Mouse (Mus musculus) stomach, embryonic 15.5 days (tissue): ENCODE data around the gene Cd3d. TPM values are rescaled to one million over a fixed set of nuclear protein-coding genes. Genes with fewer than 3 reads are reported as not detected.

Experiments used
- ATAC-seq: fragments of 200-750 bp; cut with Nextera tagmentation; 2 replicates; pipeline ENCODE4 v1.8.0; 2017; ENCODE audit warnings: low read depth, moderate number of reproducible peaks, moderate TSS enrichment; ENCODE audit not compliant: insufficient read depth, low FRiP score
- H3K27ac ChIP-seq: fragments of 300-500 bp; sonication (generic); 2 replicates; pipeline ENCODE4 v1.5.1; 2015; ENCODE audit warnings: mild to moderate bottlenecking, inconsistent platforms
- H3K27me3 ChIP-seq: fragments of 300-500 bp; sonication (generic); replicated peaks from 2 replicates; pipeline ENCODE4 v1.6.1; 2015; ENCODE audit warnings: inconsistent platforms
- H3K36me3 ChIP-seq: fragments of 300-500 bp; sonication (generic); 2 replicates; pipeline ENCODE4 v1.6.1; 2015; ENCODE audit warnings: inconsistent platforms
- H3K4me1 ChIP-seq: fragments of 300-500 bp; sonication (generic); 2 replicates; pipeline ENCODE4 v1.6.1; 2015; ENCODE audit warnings: inconsistent platforms
- H3K4me2 ChIP-seq: fragments of 300-500 bp; sonication (generic); 2 replicates; pipeline ENCODE4 v1.6.1; 2015; ENCODE audit warnings: mild to moderate bottlenecking, inconsistent platforms
- H3K4me3 ChIP-seq: fragments of 300-500 bp; sonication (generic); replicated peaks from 2 replicates; pipeline ENCODE4 v1.5.1; 2015; ENCODE audit warnings: inconsistent platforms
- H3K9ac ChIP-seq: fragments of 300-500 bp; sonication (generic); 2 replicates; pipeline ENCODE4 v1.6.1; 2015; ENCODE audit warnings: inconsistent platforms
- H3K9me3 ChIP-seq: fragments of 300-500 bp; sonication (generic); 2 replicates; pipeline ENCODE4 v1.6.1; 2016; ENCODE audit warnings: inconsistent platforms
- WGBS: fragments of 180-500 bp; shearing (Covaris S2); methylation state at CpG from one replicate; pipeline ENCODE4 v1.1.7; 2015; 5-methylcytosine and 5-hydroxymethylcytosine counted together
- polyA plus RNA-seq: library from polyadenylated mRNA; unstranded; fragments of >200 nt; fragmentation: Nextera tagmentation; extraction: Ambion mirVana; gene quantifications from 2 replicates; pipeline ENCODE4 v1.2.1, GENCODE M21; 2015

Cd3d gene
- polyA plus RNA-seq, 1 experiment from 2014 or later, result 0.10 TPM

DNA sequence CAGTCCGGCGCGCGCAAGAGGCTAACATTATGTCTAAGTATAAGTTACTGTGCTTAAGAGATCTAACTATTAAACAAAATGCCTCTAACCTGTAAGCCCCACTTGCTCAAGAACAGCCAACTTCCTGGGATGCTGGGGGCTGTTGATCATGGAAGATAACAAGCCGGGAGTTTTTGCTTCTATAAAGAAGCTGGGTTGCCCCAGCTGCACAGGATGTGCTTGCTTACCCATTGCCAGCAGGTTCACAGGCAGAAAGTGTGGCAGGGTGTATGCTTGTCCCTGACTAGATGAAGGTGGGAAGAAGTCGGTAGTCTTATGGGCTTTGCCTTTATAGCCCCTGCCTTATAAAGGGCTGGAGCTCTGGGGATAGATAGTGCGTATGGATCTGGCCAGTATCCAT, 15.0 kb downstream of the Cd3d start:
- Histone ChIP-seq H3K9ac (no peak overlapping the region), H3K36me3 (no peaks in the 10 kb centered on the region), H3K4me2 (no peak overlapping the region), H3K4me1 (no peaks in the 10 kb centered on the region), H3K27me3 (no peaks in the 10 kb centered on the region), H3K4me3 (no peak overlapping the region), H3K9me3 (no peaks in the 10 kb centered on the region), H3K27ac (no peak overlapping the region)
- ATAC-seq, result no peak
- 92% methylated on average over 7 of the region's 7 CpGs for WGBS

DNA sequence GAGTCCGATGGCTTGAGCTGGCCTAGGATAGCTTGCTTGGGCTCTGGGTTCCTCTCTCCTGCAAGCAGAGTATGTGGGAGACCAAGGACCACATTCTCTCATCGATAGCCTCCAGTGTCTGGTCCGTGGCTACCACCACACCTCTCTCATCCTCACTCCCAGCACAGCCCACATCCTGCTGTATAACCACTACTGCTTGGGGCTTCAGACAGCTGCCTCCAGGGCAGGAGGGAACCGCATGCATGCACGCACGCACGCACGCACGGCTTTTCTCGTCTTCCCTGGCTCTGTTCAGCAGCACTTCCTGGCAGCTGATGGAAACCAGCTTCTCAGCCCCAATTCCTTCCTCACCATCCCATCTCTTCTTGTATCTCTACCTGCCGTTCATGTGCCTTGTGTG, 16.6 kb downstream of the Cd3d start:
- H3K4me2 ChIP-seq, result no peak overlapping the region
- no peak overlapping the region for H3K9ac ChIP-seq
- ATAC-seq, result no peak
- no peaks in the 10 kb centered on the region for H3K4me1 ChIP-seq
- H3K36me3 ChIP-seq, result no peaks in the 10 kb centered on the region
- H3K27me3 ChIP-seq, result no peaks in the 10 kb centered on the region
- no peak overlapping the region for H3K27ac ChIP-seq
- no peak overlapping the region for H3K4me3 ChIP-seq
- no peaks in the 10 kb centered on the region for H3K9me3 ChIP-seq
- WGBS, result 72% methylated on average over 11 of the region's 11 CpGs

DNA sequence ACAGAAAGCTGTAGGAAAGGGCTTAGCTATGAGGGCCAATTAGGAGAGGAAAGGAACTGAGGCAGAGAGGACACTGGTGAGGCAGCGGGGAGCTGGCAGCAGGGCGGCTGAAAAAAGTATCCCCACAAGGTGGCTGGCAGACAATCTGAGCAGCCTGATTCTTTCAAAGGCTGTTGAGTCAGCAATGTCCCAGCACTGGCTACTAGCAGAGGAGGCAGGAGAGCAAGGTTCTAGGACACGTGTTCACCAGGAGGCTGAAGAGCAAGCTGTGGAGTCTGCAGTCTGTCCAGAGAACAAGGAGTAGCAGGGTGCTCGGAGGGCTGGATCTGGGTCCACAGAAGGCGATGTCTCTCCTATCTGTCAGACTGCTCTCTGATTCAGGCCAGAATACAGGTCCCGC, 17.6 kb downstream of the Cd3d start:
- Histone ChIP-seq H3K27me3 (no peaks in the 10 kb centered on the region), H3K9ac (no peak overlapping the region), H3K4me3 (no peak overlapping the region), H3K36me3 (no peaks in the 10 kb centered on the region), H3K9me3 (no peaks in the 10 kb centered on the region), H3K4me2 (no peak overlapping the region), H3K27ac (no peak overlapping the region), H3K4me1 (no peaks in the 10 kb centered on the region)
- 59% methylated on average over 6 of the region's 6 CpGs for WGBS
- no peak for ATAC-seq

DNA sequence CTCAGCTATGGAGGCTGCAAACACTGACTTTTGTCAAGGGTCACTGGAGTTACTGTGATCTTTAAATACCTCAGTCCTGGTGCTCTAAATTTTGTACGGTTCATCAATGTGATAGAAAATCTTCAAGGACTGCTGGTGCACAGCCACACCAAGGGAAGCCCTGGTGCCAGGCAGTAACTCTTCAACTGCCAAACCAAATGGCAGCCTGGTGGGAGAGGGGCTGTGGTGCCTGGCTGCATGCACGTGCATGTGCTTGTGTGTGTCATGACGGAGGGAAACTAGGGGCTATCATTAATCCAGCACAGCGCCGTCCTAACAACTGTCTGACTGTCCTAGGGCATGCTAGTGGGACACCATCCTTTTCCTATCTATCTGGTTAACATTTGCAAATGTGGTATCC, 18.2 kb downstream of the Cd3d start:
- no peaks in the 10 kb centered on the region for H3K4me1 ChIP-seq
- no peaks in the 10 kb centered on the region for H3K9me3 ChIP-seq
- H3K27me3 ChIP-seq, result no peaks in the 10 kb centered on the region
- no peak overlapping the region for H3K27ac ChIP-seq
- H3K4me3 ChIP-seq, result no peak overlapping the region
- H3K36me3 ChIP-seq, result no peaks in the 10 kb centered on the region
- 72% methylated on average over 5 of the region's 5 CpGs for WGBS
- no peak overlapping the region for H3K9ac ChIP-seq
- ATAC-seq, result no peak
- H3K4me2 ChIP-seq, result no peak overlapping the region

DNA sequence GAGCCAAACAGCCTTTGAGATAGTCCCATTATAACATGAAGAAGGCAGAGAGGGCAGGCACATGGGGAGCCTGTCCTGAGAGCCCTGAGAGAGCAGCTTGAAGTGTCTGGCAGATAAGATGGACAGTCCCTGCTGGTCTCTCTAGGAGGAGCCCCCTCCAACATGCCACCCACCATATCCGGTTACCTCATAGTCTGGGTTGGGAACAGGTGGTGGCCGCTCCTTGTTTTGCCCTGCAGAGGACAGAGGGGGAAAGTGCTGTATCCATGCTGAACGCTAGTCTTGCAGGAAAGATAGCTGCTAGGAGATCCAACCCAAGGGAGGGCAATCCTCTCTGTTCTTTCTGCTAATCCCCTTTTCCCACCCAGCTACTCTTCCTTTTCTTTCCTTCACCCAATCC, 18.7 kb downstream of the Cd3d start:
- no peak for ATAC-seq
- WGBS, result 67% methylated on average over 3 of the region's 3 CpGs
- H3K4me3 ChIP-seq, result no peak overlapping the region
- H3K4me1 ChIP-seq, result no peaks in the 10 kb centered on the region
- no peak overlapping the region for H3K9ac ChIP-seq
- H3K9me3 ChIP-seq, result no peaks in the 10 kb centered on the region
- H3K27ac ChIP-seq, result no peak overlapping the region
- H3K4me2 ChIP-seq, result no peak overlapping the region
- no peaks in the 10 kb centered on the region for H3K27me3 ChIP-seq
- H3K36me3 ChIP-seq, result no peaks in the 10 kb centered on the region

DNA sequence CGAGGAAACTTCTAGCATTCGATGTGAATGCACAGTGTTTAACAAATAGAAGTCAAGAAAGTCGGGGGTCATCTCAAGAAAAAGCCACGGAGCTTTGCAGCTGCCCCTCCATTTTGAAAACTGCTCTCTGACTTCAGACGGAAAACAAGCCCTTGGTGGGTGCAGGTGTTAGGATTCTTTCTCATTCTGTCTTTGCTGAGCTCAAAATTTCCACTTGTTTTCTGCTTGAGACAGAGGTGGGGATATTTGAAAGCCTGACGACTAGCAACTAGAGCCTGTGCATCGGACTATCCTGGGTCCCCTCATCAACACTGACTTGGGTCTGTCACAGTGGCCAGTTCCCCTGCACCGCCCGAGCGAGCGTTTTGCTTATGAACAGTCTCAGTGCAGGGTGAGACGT, 25.8 kb downstream of the Cd3d start:
- Histone ChIP-seq H3K27ac (no peak overlapping the region), H3K4me1 (no peaks in the 10 kb centered on the region), H3K36me3 (no peaks in the 10 kb centered on the region), H3K4me2 (no peak overlapping the region), H3K27me3 (no peaks in the 10 kb centered on the region), H3K9me3 (no peaks in the 10 kb centered on the region), H3K4me3 (no peak overlapping the region), H3K9ac (no peak overlapping the region)
- whole genome bisulfite sequencing, result 64% methylated on average over 12 of the region's 12 CpGs
- no peak for ATAC-seq

DNA sequence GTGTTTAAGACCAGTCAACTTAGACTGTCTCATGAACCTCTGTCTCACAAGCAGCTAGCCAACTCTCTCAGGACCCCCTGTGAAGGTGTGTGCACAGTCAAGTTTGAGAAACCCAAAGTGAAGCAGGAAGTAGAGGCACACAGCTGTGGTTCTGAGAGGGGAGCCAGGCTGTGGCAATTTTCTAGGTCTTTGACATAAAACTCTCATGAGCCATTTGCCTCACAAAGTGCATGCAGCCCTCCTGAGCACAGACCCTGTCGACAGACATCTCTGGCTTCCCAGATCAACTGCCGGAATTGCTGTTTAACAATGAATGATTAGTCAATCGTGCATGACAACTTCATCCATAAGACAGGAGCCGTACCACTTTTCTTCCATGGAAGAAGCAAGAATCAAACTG, 26.8 kb downstream of the Cd3d start:
- H3K4me2 ChIP-seq, result no peak overlapping the region
- H3K4me3 ChIP-seq, result no peak overlapping the region
- no peaks in the 10 kb centered on the region for H3K9me3 ChIP-seq
- no peak overlapping the region for H3K9ac ChIP-seq
- H3K27ac ChIP-seq, result no peak overlapping the region
- H3K4me1 ChIP-seq, result no peaks in the 10 kb centered on the region
- no peaks in the 10 kb centered on the region for H3K27me3 ChIP-seq
- H3K36me3 ChIP-seq, result no peaks in the 10 kb centered on the region
- no peak for ATAC-seq
- 79% methylated on average over 4 of the region's 4 CpGs for WGBS

DNA sequence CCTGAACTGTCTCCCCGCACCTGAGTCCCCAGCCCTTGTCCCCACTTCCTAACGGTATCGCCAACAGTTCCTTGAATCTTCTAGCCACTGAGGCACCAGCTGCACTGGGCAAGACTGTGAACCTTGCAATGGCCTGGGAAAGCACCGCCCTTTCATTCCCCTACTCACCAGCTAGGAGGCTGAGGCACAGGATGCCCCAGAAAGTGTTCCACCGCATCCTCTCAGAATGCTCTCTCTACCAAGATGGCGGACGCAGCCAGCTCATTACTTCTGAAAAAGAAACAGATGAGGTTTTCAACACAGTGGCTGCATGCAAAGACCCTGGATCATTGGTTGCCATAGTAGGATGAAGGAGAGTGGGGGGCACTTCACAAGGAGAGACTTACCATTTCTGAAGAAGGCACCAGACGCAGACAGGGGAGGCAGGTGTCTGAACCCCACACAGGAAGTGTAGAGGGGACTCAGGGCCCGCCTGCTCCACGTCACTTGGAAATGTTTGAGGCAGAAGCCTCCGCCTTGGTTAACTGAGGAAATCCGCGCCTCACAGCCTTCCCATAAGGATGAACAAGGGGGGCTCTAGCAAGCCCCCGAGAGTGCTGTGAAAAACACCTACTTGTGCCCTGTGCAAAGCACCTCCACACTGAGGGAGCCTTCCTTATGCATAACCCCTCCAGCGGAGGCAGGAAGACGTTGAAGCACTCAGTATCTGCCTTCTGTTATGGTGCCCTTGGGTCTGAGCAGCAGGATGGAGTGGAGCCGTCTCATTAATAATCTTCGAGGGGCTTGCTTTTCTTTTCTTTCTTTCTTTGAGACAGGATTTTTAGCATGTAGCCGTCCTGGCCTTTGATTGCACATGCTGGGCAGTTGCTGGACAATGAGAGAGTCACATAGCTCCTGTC, 27.8 kb downstream of the Cd3d start, which contains the start of gene Cd3e:
Gene Cd3e, minus strand, starts transcription at position 448 of the 899 bp plus-strand sequence.
- H3K4me3 ChIP-seq, result no peak within 1 kb of the TSS

DNA sequence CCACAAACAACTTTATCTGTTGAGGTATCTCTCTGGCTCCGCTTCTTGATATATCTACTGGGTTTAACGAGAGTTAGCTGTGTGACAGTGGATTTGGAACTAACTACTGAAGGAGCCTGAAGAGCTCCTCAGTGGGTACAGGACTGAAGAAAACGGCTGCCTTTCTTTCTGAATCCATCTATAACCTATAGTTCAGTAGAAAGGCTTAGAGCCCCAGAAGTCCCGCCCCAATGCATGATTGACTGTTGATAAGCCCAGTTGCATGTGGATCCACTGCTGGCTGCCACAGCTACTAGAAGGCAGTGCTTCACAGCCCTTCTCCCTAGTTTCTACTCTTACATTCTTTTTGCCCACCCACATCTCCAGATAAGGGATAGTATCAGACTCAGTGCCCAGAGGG, 28.9 kb downstream of the Cd3d start:
- WGBS, result 69% methylated on average over 4 of the region's 4 CpGs
- no peak overlapping the region for H3K27ac ChIP-seq
- ATAC-seq, result no peak
- H3K4me1 ChIP-seq, result no peaks in the 10 kb centered on the region
- H3K27me3 ChIP-seq, result no peaks in the 10 kb centered on the region
- no peaks in the 10 kb centered on the region for H3K36me3 ChIP-seq
- H3K4me3 ChIP-seq, result no peak overlapping the region
- H3K9ac ChIP-seq, result no peak overlapping the region
- H3K4me2 ChIP-seq, result no peak overlapping the region
- no peaks in the 10 kb centered on the region for H3K9me3 ChIP-seq

More for the DNA sequence above, 27.8 kb downstream of the Cd3d start, which contains the start of gene Cd3e:
- H3K36me3 ChIP-seq, result no peaks in the 10 kb centered on the region
- no peak for ATAC-seq
- H3K27me3 ChIP-seq, result no peaks in the 10 kb centered on the region
- no peak within 1 kb of the TSS for H3K4me2 ChIP-seq
- H3K9ac ChIP-seq, result no peak within 1 kb of the TSS
- no peaks in the 10 kb centered on the region for H3K4me1 ChIP-seq
- H3K9me3 ChIP-seq, result no peaks in the 10 kb centered on the region
- 79% methylated on average over 19 of the region's 19 CpGs for WGBS
- H3K27ac ChIP-seq, result no peak within 1 kb of the TSS

DNA sequence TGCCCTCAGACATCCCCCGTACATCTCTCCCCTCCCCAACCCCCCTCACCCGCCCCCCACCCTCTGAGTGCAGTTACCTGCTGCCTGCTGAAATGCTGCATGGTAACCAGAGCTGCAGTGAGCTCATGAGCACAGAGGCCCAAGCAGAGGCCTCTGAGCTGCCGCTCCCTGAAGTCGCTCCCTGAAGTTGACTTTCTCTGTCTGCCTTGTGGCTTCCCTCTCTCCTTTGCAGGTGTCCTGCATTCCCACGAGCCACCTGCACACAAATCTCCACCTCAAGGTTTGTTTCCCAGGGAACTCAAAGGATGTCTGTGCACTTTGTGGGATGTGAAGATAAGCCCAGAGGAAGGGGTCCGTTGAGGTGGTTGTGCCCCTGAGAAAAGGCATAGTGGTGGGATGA, 29.7 kb downstream of the Cd3d start:
- H3K27ac ChIP-seq, result no peak overlapping the region
- no peak for ATAC-seq
- no peaks in the 10 kb centered on the region for H3K36me3 ChIP-seq
- H3K4me1 ChIP-seq, result no peaks in the 10 kb centered on the region
- WGBS, result 34% methylated on average over 6 of the region's 6 CpGs
- no peaks in the 10 kb centered on the region for H3K9me3 ChIP-seq
- no peaks in the 10 kb centered on the region for H3K27me3 ChIP-seq
- H3K4me2 ChIP-seq, result no peak overlapping the region
- H3K4me3 ChIP-seq, result no peak overlapping the region
- no peak overlapping the region for H3K9ac ChIP-seq

DNA sequence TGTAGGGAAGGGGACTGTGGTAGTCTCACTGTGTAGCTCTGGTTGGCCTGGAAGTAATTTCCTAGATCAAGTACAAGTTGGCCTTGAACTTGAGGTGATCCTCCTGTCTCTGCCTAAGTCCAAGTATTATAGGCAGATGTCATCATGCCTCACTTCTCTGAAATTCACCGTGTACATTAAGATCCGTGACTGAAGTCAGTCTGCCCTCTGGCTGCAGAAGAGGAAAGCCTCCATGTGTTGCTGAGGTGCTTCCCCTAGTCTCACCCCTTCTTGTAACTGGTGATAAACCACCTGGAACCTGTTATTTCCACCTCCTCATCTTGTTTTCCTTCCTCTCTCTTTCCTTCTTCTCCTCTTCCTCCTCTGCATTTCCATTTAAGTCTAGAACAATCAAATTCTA, 33.3 kb downstream of the Cd3d start:
- Histone ChIP-seq H3K4me3 (no peak overlapping the region), H3K27me3 (no peaks in the 10 kb centered on the region), H3K4me2 (no peak overlapping the region), H3K36me3 (no peaks in the 10 kb centered on the region), H3K9ac (no peak overlapping the region), H3K9me3 (no peaks in the 10 kb centered on the region), H3K4me1 (no peaks in the 10 kb centered on the region), H3K27ac (no peak overlapping the region)
- no peak for ATAC-seq
- 57% methylated on average over 2 of the region's 2 CpGs for WGBS

DNA sequence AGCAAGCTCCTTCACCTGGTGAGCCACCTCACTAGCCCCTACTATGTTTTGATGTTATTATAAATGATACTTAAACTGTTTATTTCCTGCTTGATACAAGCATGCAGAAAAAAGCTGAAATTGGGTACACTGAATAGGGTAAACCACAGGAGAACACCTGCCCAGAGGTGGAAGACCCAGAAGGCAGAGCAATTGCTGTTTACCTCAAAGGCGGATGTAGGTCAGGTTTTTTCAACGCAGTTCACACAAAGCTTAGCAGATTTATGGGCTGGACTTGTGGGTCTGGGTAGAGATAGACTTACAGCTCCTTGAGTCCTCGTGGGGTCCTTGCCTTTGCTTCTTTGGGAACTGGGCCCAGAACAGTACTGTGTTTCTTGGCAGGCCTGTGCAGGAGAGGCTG, 34.3 kb downstream of the Cd3d start:
- Histone ChIP-seq H3K4me1 (no peaks in the 10 kb centered on the region), H3K9me3 (no peaks in the 10 kb centered on the region), H3K36me3 (no peaks in the 10 kb centered on the region), H3K27me3 (no peaks in the 10 kb centered on the region), H3K4me3 (no peak overlapping the region), H3K27ac (no peak overlapping the region), H3K9ac (no peak overlapping the region), H3K4me2 (no peak overlapping the region)
- 70% methylated on average over 3 of the region's 3 CpGs for WGBS
- ATAC-seq, result no peak

DNA sequence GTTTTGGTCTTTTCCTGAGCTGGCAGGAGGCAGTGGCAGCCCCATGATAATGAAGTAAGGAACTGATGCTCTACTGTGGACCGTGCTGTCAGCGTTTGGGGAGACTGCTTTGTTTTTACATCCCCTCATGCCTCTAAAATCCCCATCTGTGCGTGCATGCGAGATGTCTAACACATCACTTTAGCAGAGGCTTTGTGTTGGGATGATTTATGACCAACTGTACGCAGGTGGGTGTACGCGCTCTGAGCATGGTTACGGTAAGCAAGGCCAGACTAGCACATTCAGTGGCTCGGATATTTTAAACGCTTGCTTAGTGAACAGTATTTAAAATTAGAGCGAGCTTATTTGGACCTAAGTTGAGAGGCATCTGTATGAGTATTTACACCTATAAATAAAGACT, 36.4 kb downstream of the Cd3d start:
- H3K9ac ChIP-seq, result no peak overlapping the region
- 65% methylated on average over 11 of the region's 11 CpGs for WGBS
- H3K27me3 ChIP-seq, result no peaks in the 10 kb centered on the region
- H3K36me3 ChIP-seq, result no peaks in the 10 kb centered on the region
- no peak overlapping the region for H3K4me3 ChIP-seq
- no peaks in the 10 kb centered on the region for H3K4me1 ChIP-seq
- no peak overlapping the region for H3K4me2 ChIP-seq
- no peaks in the 10 kb centered on the region for H3K9me3 ChIP-seq
- ATAC-seq, result no peak
- H3K27ac ChIP-seq, result no peak overlapping the region
